Mouse (Mus musculus) left cerebral cortex, adult 18-20 months (tissue): ENCODE results near the gene Btf3. TPM values are rescaled to one million over a fixed set of nuclear protein-coding genes. Genes with fewer than 3 reads are reported as not detected.

ENCODE experiments used
- DNase-seq, 2 experiments: peaks; one replicate each; pipeline ENCODE4 v3.0.0; 2021 to 2022; ENCODE audit warnings: low spot score in 2 of 2, mixed read lengths in 1 of 2
- total RNA-seq, 2 experiments: library from RNA; stranded (reverse); gene quantifications; 2 replicates each; pipeline ENCODE4 v1.2.3; 2021

Btf3 gene
- total RNA-seq, 2 experiments from 2014 or later: 171 to 175 TPM

- DNase-seq: no peak
These were observed 37.1 kb downstream of the Btf3 start, which contains the start of gene Gm21976 for GRCm38 (mm10) chr13:98279686-98280085. TSS of gene Gm21976 (plus strand) at chr13:98279887.

GRCm38 (mm10) chr13:98277501-98277900, 39.3 kb downstream of the Btf3 start:
- no peak for DNase-seq

GRCm38 (mm10) chr13:98276253-98276652, 40.6 kb downstream of the Btf3 start:
- DNase-seq: no peak

GRCm38 (mm10) chr13:98275646-98276045, 41.2 kb downstream of the Btf3 start:
- DNase-seq: no peak

GRCm38 (mm10) chr13:98274023-98274422, 42.8 kb downstream of the Btf3 start:
- no peak for DNase-seq

GRCm38 (mm10) chr13:98264111-98264510, 52.7 kb downstream of the Btf3 start:
- no peak for DNase-seq

GRCm38 (mm10) chr13:98263458-98263987, 53.3 kb downstream of the Btf3 start:
- DNase-seq: no peak

GRCm38 (mm10) chr13:98262636-98263457, 54.0 kb downstream of the Btf3 start, which contains the start of the genes Utp15 and Ankra2:
TSS of gene Utp15 (minus strand) at chr13:98263041.
TSS of gene Ankra2 (plus strand) at chr13:98263074.
- peak; percentile 97 to 98 for DNase-seq

Other genes starting within 250 kb of the Btf3 start
- gene Arhgef28, start 110.6 kb downstream of the Btf3 start, total RNA-seq: 10 to 100 TPM; 35.4 to 42.3 TPM
- 10 to 100 TPM; 22.5 to 22.8 TPM for gene Utp15, start 54.0 kb downstream of the Btf3 start, total RNA-seq
- gene Ankra2, start 53.9 kb downstream of the Btf3 start, total RNA-seq: 10 to 100 TPM; 44.6 to 45.9 TPM
- gene Gm21976, start 37.1 kb downstream of the Btf3 start, total RNA-seq: not detected
- gene Foxd1, start 37.2 kb upstream of the Btf3 start, total RNA-seq: 1 to 10 TPM; 1.6 to 2.0 TPM
- not detected for gene Gm10320, start 175.0 kb upstream of the Btf3 start, total RNA-seq